In genomic region chr1:153202195-153202594, GRCm38 (mm10) we compare ENCODE assay signal across 11 mouse cellular contexts. TPM values are rescaled to one million over a fixed set of nuclear protein-coding genes. Genes with fewer than 3 reads are reported as not detected.
DNase-seq lines count a peak whose midpoint lies in the region; ATAC-seq and TF ChIP-seq lines count a peak whose summit lies in the region.
"Had no signal": no experiment of that assay in that cellular context is flagged by ENCODE, and none has a peak within 500 bp of the region (broad histone marks: within the 10 kb centered on the region; RNA-seq: fewer than 3 reads in every experiment).

No protein-coding gene starts in this region.

- H3K27me3 ChIP-seq in forebrain, embryonic 10.5 days (ENCODE audit: poor library complexity, severe bottlenecking): no peaks in the 10 kb centered on the region
- H3K27me3 ChIP-seq in forebrain, postnatal 0 days (ENCODE audit: insufficient read depth, low read length): no peaks in the 10 kb centered on the region
- H3K27me3 ChIP-seq in midbrain, embryonic 10.5 days (ENCODE audit: low read depth, poor library complexity, severe bottlenecking): no peaks in the 10 kb centered on the region
- no peaks in the 10 kb centered on the region for H3K27me3 ChIP-seq in midbrain, embryonic 15.5 days (replicated peaks)
- H3K27me3 ChIP-seq in hindbrain, postnatal 0 days (ENCODE audit: insufficient read depth, low read length): no peaks in the 10 kb centered on the region

- 62% methylated on average over 8 of the region's 8 CpGs for WGBS in forebrain, embryonic 10.5 days
- WGBS in forebrain, postnatal 0 days: 36% methylated on average over 8 of the region's 8 CpGs
- 33% methylated on average over 8 of the region's 8 CpGs for WGBS in midbrain, embryonic 10.5 days
- 30% methylated on average over 8 of the region's 8 CpGs for WGBS in midbrain, embryonic 15.5 days
- WGBS in hindbrain, postnatal 0 days: 23% methylated on average over 8 of the region's 8 CpGs

- H3K27ac ChIP-seq in forebrain, embryonic 10.5 days: peak overlapping the region; percentile 22
- no peak overlapping the region for H3K27ac ChIP-seq in forebrain, postnatal 0 days (ENCODE audit: low read depth, low read length)
- peak overlapping the region; percentile 74 for H3K27ac ChIP-seq in midbrain, embryonic 10.5 days (replicated peaks)
- H3K27ac ChIP-seq in midbrain, embryonic 15.5 days: no peak overlapping the region
- no peak overlapping the region for H3K27ac ChIP-seq in hindbrain, postnatal 0 days
- H3K27ac ChIP-seq: macrophage had no signal

- peaks cover 46% of the 10 kb centered on the region for H3K4me1 ChIP-seq in forebrain, embryonic 10.5 days
- 0 out of 2 replicates have a peak, but pooled peaks cover 4% of the 10 kb centered on the region for H3K4me1 ChIP-seq in forebrain, postnatal 0 days (ENCODE audit: insufficient read depth)
- peaks cover 48% of the 10 kb centered on the region for H3K4me1 ChIP-seq in midbrain, embryonic 10.5 days
- H3K4me1 ChIP-seq in midbrain, embryonic 15.5 days: peaks cover 20% of the 10 kb centered on the region
- H3K4me1 ChIP-seq in hindbrain, postnatal 0 days (ENCODE audit: insufficient read depth, low read length): no peaks in the 10 kb centered on the region

- H3K9me3 ChIP-seq in forebrain, embryonic 10.5 days: no peaks in the 10 kb centered on the region
- no peaks in the 10 kb centered on the region for H3K9me3 ChIP-seq in forebrain, postnatal 0 days (ENCODE audit: low read length)
- no peaks in the 10 kb centered on the region for H3K9me3 ChIP-seq in midbrain, embryonic 10.5 days (replicated peaks)
- H3K9me3 ChIP-seq in midbrain, embryonic 15.5 days: no peaks in the 10 kb centered on the region
- H3K9me3 ChIP-seq in hindbrain, postnatal 0 days (ENCODE audit: low read length): no peaks in the 10 kb centered on the region

- DNase-seq in forebrain, embryonic 10.5 days (ENCODE audit: extremely low spot score, low spot score): peak; percentile 30
- no peak for DNase-seq in forebrain, postnatal 0 days
- peak; percentile 55 for DNase-seq in midbrain, embryonic 10.5 days (ENCODE audit: low spot score)
- DNase-seq in hindbrain, postnatal 0 days (ENCODE audit: low spot score): no peak
- DNase-seq in yolk sac, embryonic 10.5 days (ENCODE audit: low spot score): peak; percentile 28
- DNase-seq in adrenal gland, postnatal 10 days: no peak
- no peak for DNase-seq in c-Kit-positive CD71-positive TER-119-positive erythroid progenitor cells, embryonic 14.5 days (ENCODE audit: low spot score)
- DNase-seq: heart, postnatal 14 days; kidney, postnatal 10 days had no signal

- H3K9ac ChIP-seq in forebrain, postnatal 0 days: no peak overlapping the region
- no peak overlapping the region for H3K9ac ChIP-seq in midbrain, embryonic 15.5 days
- no peak overlapping the region for H3K9ac ChIP-seq in hindbrain, postnatal 0 days (replicated peaks; ENCODE audit: low read length)

- no peak for TF ChIP-seq CTCF in forebrain, postnatal 0 days (IDR thresholded peaks at IDR 0.05; ENCODE audit: low read depth)
- TF ChIP-seq CTCF in hindbrain, postnatal 0 days (IDR thresholded peaks at IDR 0.05; ENCODE audit: low read depth): no peak

- no peak for ATAC-seq in forebrain, postnatal 0 days
- no peak for ATAC-seq in midbrain, embryonic 15.5 days (replicated peaks)
- peak; percentile 35; the same call in 1 of the 2 replicates for ATAC-seq in hindbrain, postnatal 0 days

- H3K4me2 ChIP-seq in forebrain, postnatal 0 days (ENCODE audit: low read depth): no peak overlapping the region
- H3K4me2 ChIP-seq in midbrain, embryonic 15.5 days: no peak overlapping the region
- H3K4me2 ChIP-seq in hindbrain, postnatal 0 days (ENCODE audit: low read depth, low read length): no peak overlapping the region

- H3K36me3 ChIP-seq in forebrain, embryonic 10.5 days (replicated peaks): no peaks in the 10 kb centered on the region
- H3K36me3 ChIP-seq in forebrain, postnatal 0 days (ENCODE audit: insufficient read depth): no peaks in the 10 kb centered on the region
- H3K36me3 ChIP-seq in midbrain, embryonic 10.5 days: no peaks in the 10 kb centered on the region
- H3K36me3 ChIP-seq in midbrain, embryonic 15.5 days (replicated peaks): no peaks in the 10 kb centered on the region
- H3K36me3 ChIP-seq in hindbrain, postnatal 0 days (ENCODE audit: insufficient read depth, low read length): no peaks in the 10 kb centered on the region

- H3K4me3 ChIP-seq in forebrain, embryonic 10.5 days: no peak overlapping the region
- H3K4me3 ChIP-seq in forebrain, postnatal 0 days (ENCODE audit: low read depth, low read length): no peak overlapping the region
- H3K4me3 ChIP-seq in midbrain, embryonic 10.5 days: no peak overlapping the region
- H3K4me3 ChIP-seq in midbrain, embryonic 15.5 days: no peak overlapping the region
- no peak overlapping the region for H3K4me3 ChIP-seq in hindbrain, postnatal 0 days (ENCODE audit: low read length)

RNA-seq across cellular contexts. Expression of gene Lamc2, which starts 15.9 kb away (rescaled TPM):
- 1.4 and 1.8 TPM in 2 replicates for polyA plus RNA-seq in forebrain, embryonic 10.5 days (2016; fragmentation: Nextera tagmentation; extraction: Ambion mirVana)
- total RNA-seq in forebrain, postnatal 0 days (2014; rRNA removed): 5.2 and 5.8 TPM in 2 replicates
- 2.8 and 4.4 TPM in 2 replicates for polyA plus RNA-seq in forebrain, postnatal 0 days (2015; fragmentation: Nextera tagmentation; extraction: Ambion mirVana)
- 0.40 and 1.1 TPM in 2 replicates for polyA plus RNA-seq in midbrain, embryonic 10.5 days (2016; fragmentation: Nextera tagmentation; extraction: Ambion mirVana)
- polyA plus RNA-seq in midbrain, embryonic 15.5 days (2015; fragmentation: Nextera tagmentation; extraction: Ambion mirVana): 1.9 TPM in 2 replicates
- total RNA-seq in hindbrain, postnatal 0 days (2014; rRNA removed): 5.8 and 6.3 TPM in 2 replicates
- 3.7 and 4.4 TPM in 2 replicates for polyA plus RNA-seq in hindbrain, postnatal 0 days (2015; fragmentation: Nextera tagmentation; extraction: Ambion mirVana)
- total RNA-seq in adrenal gland, postnatal 10 days (2021): 1 to 10 TPM; 1.9 to 3.2 TPM
- polyA plus RNA-seq: macrophage had no signal

Comparison
In these comparisons a context has a peak if more than half of its experiments do, and no peak if none do; other contexts are left out.
1. DNase-seq: peak in forebrain, embryonic 10.5 days (single experiment), midbrain, embryonic 10.5 days (single experiment) and yolk sac, embryonic 10.5 days (single experiment); none in forebrain, postnatal 0 days (single experiment), hindbrain, postnatal 0 days (single experiment), adrenal gland, postnatal 10 days (single experiment) and c-Kit-positive CD71-positive TER-119-positive erythroid progenitor cells, embryonic 14.5 days (single experiment).
2. H3K27ac ChIP-seq: peak in forebrain, embryonic 10.5 days (single experiment) and midbrain, embryonic 10.5 days (single experiment); none in forebrain, postnatal 0 days (single experiment), midbrain, embryonic 15.5 days (single experiment) and hindbrain, postnatal 0 days (single experiment).